Mouse (Mus musculus): ENCODE measurements at regions not wholly inside any gene's neighbourhood (a gene's known extent, or its start where the extent isn't known, plus 50 kb on each side); places are given as distances from the start of the nearest gene placed in this dataset.

DNA sequence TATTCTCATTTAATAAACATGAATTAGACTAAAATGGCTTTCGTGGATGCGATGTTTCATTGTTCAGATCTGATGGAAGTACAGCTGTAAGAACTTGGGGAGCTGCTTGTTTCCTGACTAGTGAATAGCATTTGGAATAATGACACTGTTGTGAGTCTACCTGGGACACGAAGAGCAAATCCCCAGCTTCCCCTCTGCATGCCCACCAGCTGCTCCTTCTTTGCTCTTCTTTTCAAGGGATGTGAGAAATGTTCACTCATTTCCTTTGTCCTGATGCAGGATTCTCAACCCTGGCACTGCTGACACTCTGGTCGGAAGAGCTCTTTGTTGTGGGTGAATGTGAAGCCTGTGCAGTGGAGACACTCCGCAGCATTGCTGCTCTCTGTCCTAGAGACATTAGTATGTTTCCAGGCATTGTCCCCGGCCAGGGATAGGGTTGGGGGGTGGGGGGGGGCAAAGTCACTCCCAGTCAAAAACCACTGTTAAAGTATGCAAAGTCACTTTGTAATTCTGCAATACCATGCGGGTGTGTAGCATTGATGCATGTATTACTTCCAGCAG is 334.1 kb downstream of the Mex3b start:
- DNase-seq: no peak
- TF ChIP-seq CTCF (conservative IDR thresholded peaks at IDR 0.05; ENCODE audit: insufficient read depth, insufficient read length, low read depth, low read length) (no peak), POLR2A (IDR thresholded peaks at IDR 0.05; ENCODE audit: low read depth, low read length) (no peak)
- 58% methylated on average over 7 of the region's 7 CpGs for WGBS
- Histone ChIP-seq H3K4me3 (ENCODE audit: insufficient read depth, low read depth, low read length) (no peak overlapping the region), H3K27ac (ENCODE audit: insufficient read depth, low read depth, low read length) (no peak overlapping the region), H3K27me3 (replicated peaks; ENCODE audit: control insufficient read depth, insufficient read depth, low read length) (no peaks in the 10 kb centered on the region), H3K4me1 (ENCODE audit: control insufficient read depth, insufficient read depth, low read length) (peaks cover 4% of the 10 kb centered on the region; the same call in 1 of the 2 replicates), H3K36me3 (ENCODE audit: control insufficient read depth, insufficient read depth, low read length) (no peaks in the 10 kb centered on the region)

DNA sequence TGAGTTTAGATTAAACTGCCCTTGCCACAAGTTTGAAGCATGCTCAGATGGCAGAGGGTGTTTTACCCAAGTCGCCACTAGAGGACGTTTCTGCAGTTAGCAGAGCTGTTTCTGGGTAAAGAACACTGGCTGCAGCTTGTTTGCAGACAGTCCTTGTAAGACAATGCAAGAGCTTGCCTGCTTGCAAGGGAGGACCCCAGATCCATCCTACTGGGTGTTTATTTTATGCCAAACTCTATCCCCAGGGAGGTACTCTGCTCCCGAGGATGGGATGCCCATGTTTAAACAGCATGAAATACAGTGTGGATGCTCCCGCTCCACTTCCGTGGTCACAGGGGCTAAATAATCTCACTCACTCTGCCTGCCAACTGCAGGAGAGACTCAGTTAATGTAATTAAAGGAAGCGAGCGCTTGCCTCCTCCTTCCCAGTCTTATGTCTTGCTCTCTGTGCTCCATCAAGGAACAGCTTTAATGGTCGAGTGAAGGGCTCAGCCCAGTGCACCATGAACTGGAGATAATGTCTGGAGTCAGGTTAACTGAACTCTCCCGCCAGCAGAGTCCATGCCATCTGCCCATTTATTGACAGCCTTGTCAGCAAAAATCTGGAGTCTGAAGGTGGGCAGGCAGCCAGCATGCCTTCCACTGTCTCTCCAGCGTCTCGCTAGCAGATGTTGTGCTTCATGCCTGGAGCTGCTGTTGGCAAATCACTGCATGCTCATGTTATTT is 334.8 kb downstream of the Mex3b start:
- Histone ChIP-seq H3K27me3 (replicated peaks; ENCODE audit: control insufficient read depth, insufficient read depth, low read length) (no peaks in the 10 kb centered on the region), H3K4me3 (ENCODE audit: insufficient read depth, low read depth, low read length) (no peak overlapping the region), H3K4me1 (ENCODE audit: control insufficient read depth, insufficient read depth, low read length) (peaks cover 4% of the 10 kb centered on the region; the same call in 1 of the 2 replicates), H3K27ac (ENCODE audit: insufficient read depth, low read depth, low read length) (no peak overlapping the region), H3K36me3 (ENCODE audit: control insufficient read depth, insufficient read depth, low read length) (no peaks in the 10 kb centered on the region)
- TF ChIP-seq POLR2A (IDR thresholded peaks at IDR 0.05; ENCODE audit: low read depth, low read length) (no peak), CTCF (conservative IDR thresholded peaks at IDR 0.05; ENCODE audit: insufficient read depth, insufficient read length, low read depth, low read length) (peak; percentile 38; the same call in 1 of the 2 replicates)
- peak; percentile 89 for DNase-seq
- WGBS: 10% methylated on average over 11 of the region's 11 CpGs

DNA sequence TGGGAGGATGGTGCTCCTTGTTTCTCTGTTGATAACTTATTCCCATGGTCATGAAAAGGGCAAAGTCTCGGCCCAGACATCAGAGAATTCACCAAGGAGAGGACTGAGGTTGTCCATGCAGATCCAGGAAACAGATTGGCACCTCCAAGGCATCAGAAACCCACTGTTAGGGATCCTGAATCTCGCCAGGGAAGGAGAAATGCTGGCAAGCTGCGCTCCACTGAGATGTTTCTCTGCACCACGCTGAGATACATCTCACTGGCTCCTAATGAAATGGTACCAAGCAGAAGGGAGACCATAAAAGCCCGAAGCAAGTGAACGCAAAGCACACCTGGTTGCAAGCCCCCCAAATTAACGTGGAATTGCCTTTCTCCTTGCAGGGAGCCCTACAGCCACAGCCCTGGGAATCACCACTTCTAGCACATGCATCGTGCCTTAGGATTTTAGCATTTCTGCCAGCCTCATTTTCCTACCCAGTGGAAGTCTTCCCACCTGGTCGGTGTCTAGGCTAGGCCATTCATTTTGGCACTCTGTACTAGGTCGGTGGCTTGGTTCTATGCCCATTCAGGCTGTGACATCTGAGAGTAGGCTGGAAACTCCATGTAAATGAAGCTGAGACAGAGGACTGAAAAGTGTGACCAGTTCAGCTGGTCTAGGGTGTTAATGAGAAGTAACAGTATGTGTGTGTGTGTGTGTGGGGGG is 336.3 kb downstream of the Mex3b start:
- H3K4me3 ChIP-seq (ENCODE audit: insufficient read depth, low read depth, low read length): no peak overlapping the region
- TF ChIP-seq CTCF (conservative IDR thresholded peaks at IDR 0.05; ENCODE audit: insufficient read depth, insufficient read length, low read depth, low read length) (no peak), POLR2A (IDR thresholded peaks at IDR 0.05; ENCODE audit: low read depth, low read length) (no peak)
- H3K4me1 ChIP-seq (ENCODE audit: control insufficient read depth, insufficient read depth, low read length): peaks cover 4% of the 10 kb centered on the region; the same call in 1 of the 2 replicates
- no peaks in the 10 kb centered on the region for H3K36me3 ChIP-seq (ENCODE audit: control insufficient read depth, insufficient read depth, low read length)
- no peaks in the 10 kb centered on the region for H3K27me3 ChIP-seq (replicated peaks; ENCODE audit: control insufficient read depth, insufficient read depth, low read length)
- 79% methylated on average over 10 of the region's 10 CpGs for WGBS
- DNase-seq: no peak
- H3K27ac ChIP-seq (ENCODE audit: insufficient read depth, low read depth, low read length): no peak overlapping the region

DNA sequence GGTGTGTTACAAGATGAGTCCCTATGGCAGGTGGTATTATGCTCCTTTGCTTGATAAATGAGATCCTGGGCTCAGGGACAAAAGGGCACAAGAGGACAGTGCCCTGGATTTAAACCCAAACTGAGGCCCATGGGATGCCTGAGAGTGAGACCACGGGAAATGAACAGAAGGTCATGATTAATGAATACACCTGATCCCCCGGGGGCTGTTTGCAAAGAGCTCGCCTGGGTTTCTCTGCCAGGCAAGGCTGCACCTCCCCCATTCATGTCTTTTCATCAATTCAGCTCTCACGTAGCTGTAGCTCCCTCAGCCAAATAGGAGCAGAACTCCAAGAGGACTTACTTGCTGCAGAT is 336.9 kb downstream of the Mex3b start:
- 32% methylated on average over 4 of the region's 4 CpGs for WGBS
- peaks cover 4% of the 10 kb centered on the region; the same call in 1 of the 2 replicates for H3K4me1 ChIP-seq (ENCODE audit: control insufficient read depth, insufficient read depth, low read length)
- no peaks in the 10 kb centered on the region for H3K27me3 ChIP-seq (replicated peaks; ENCODE audit: control insufficient read depth, insufficient read depth, low read length)
- DNase-seq: peak; percentile 4
- no peak overlapping the region for H3K4me3 ChIP-seq (ENCODE audit: insufficient read depth, low read depth, low read length)
- H3K27ac ChIP-seq (ENCODE audit: insufficient read depth, low read depth, low read length): no peak overlapping the region
- H3K36me3 ChIP-seq (ENCODE audit: control insufficient read depth, insufficient read depth, low read length): no peaks in the 10 kb centered on the region
- TF ChIP-seq POLR2A (IDR thresholded peaks at IDR 0.05; ENCODE audit: low read depth, low read length) (no peak), CTCF (conservative IDR thresholded peaks at IDR 0.05; ENCODE audit: insufficient read depth, insufficient read length, low read depth, low read length) (no peak)

DNA sequence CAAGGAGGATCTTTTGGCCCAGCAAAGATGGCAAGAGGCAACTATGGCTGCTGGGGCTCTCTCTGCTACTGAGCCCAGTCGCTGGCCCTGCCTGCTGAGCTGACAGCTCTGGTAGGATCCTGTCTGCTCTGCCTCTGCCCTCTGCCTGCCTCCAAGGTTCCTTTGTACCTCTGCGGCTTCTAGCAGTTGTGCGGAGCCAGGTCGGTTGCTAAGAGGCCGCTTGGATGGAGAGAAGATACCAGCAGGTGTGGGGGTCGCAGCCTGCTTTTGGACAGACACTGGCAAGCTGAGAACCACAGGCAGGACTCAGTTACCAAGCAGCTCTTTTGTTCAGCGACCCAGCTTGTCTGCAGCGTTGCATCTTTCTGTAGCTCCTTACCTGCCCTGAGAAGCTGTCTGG is 337.6 kb downstream of the Mex3b start:
- TF ChIP-seq CTCF (conservative IDR thresholded peaks at IDR 0.05; ENCODE audit: insufficient read depth, insufficient read length, low read depth, low read length) (no peak), POLR2A (IDR thresholded peaks at IDR 0.05; ENCODE audit: low read depth, low read length) (no peak)
- Histone ChIP-seq H3K27ac (ENCODE audit: insufficient read depth, low read depth, low read length) (no peak overlapping the region), H3K36me3 (ENCODE audit: control insufficient read depth, insufficient read depth, low read length) (no peaks in the 10 kb centered on the region), H3K4me3 (ENCODE audit: insufficient read depth, low read depth, low read length) (no peak overlapping the region), H3K27me3 (replicated peaks; ENCODE audit: control insufficient read depth, insufficient read depth, low read length) (no peaks in the 10 kb centered on the region), H3K4me1 (ENCODE audit: control insufficient read depth, insufficient read depth, low read length) (peaks cover 4% of the 10 kb centered on the region; the same call in 1 of the 2 replicates)
- DNase-seq: no peak
- 68% methylated on average over 8 of the region's 8 CpGs for WGBS

DNA sequence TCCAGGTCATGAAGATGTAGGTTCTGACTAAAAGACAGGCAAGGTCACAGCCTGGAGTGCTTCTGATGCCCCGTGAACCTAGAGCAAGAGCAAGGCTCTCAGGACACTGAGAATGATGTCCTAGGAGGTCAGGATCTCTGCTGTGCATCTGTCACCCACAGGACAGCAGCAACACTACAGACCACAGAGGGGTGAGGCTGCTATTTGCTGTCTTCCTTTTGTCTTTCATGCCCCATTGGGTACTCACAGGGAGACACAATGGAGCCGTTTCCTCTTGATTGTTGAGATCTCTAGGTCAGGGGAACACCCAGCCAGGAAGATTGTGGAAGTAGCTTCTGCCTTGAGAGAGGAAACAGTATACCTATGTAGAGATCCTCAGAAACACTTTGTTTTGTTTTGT is 339.9 kb downstream of the Mex3b start:
- no peak for DNase-seq
- Histone ChIP-seq H3K27me3 (replicated peaks; ENCODE audit: control insufficient read depth, insufficient read depth, low read length) (no peaks in the 10 kb centered on the region), H3K4me1 (ENCODE audit: control insufficient read depth, insufficient read depth, low read length) (peaks cover under 1% of the 10 kb centered on the region; the same call in 1 of the 2 replicates), H3K36me3 (ENCODE audit: control insufficient read depth, insufficient read depth, low read length) (no peaks in the 10 kb centered on the region), H3K27ac (ENCODE audit: insufficient read depth, low read depth, low read length) (no peak overlapping the region), H3K4me3 (ENCODE audit: insufficient read depth, low read depth, low read length) (no peak overlapping the region)
- 57% methylated on average over 2 of the region's 2 CpGs for WGBS
- no peak for TF ChIP-seq CTCF (conservative IDR thresholded peaks at IDR 0.05; ENCODE audit: insufficient read depth, insufficient read length, low read depth, low read length)
- TF ChIP-seq POLR2A (IDR thresholded peaks at IDR 0.05; ENCODE audit: low read depth, low read length): no peak

DNA sequence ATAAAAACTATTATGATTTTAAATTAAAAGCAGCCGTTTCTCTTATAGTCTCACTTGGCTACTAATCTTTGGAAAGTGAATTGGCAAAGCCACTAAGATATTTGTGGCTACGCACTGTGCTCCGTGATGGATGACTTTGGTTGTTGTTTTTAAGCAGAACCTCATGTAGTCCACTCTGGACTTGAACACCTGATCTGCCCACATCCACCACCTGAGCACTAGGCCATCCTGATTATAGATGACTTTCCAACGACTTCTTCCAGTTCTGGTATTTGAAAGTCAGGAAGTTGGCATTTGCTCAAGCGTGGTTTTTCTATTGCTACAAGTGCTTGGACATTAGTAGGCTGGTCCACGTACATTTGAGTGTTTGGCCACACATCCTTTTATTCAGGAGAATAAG is 344.5 kb downstream of the Mex3b start:
- no peak overlapping the region for H3K4me3 ChIP-seq (ENCODE audit: insufficient read depth, low read depth, low read length)
- WGBS: 77% methylated on average over 6 of the region's 6 CpGs
- TF ChIP-seq CTCF (conservative IDR thresholded peaks at IDR 0.05; ENCODE audit: insufficient read depth, insufficient read length, low read depth, low read length): no peak
- TF ChIP-seq POLR2A (IDR thresholded peaks at IDR 0.05; ENCODE audit: low read depth, low read length): no peak
- DNase-seq: no peak
- H3K4me1 ChIP-seq (ENCODE audit: control insufficient read depth, insufficient read depth, low read length): no peaks in the 10 kb centered on the region
- no peak overlapping the region for H3K27ac ChIP-seq (ENCODE audit: insufficient read depth, low read depth, low read length)
- H3K27me3 ChIP-seq (replicated peaks; ENCODE audit: control insufficient read depth, insufficient read depth, low read length): no peaks in the 10 kb centered on the region
- H3K36me3 ChIP-seq (ENCODE audit: control insufficient read depth, insufficient read depth, low read length): no peaks in the 10 kb centered on the region
